Mouse (Mus musculus): ENCODE data around the gene Nr1d2. TPM values are rescaled to one million over a fixed set of nuclear protein-coding genes. Genes with fewer than 3 reads are reported as not detected.

Gene Nr1d2
- total and polyA plus RNA-seq, 3 experiments: 4.5 to 8.4 (median 6.8) TPM

DNA sequence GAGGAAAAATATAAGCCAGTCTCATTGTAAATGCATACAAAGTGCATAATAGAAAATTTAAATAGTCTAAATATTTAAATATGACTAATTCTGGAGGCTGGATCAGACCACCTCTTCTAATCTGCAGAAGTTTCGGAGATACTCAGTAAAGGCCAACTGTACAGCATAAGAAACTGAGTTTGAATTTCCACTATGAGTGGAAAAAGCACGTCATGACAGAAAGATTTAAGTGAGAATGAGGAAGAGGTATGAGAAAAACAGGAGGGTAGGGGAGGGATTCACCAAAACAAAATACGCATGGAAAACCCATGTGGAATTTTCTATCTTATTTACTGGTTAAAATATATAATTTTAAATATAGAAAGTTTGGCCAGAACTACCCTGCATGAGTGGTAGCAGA is 71.3 kb downstream of the Nr1d2 start:
- TF ChIP-seq EP300 (IDR thresholded peaks at IDR 0.05; ENCODE audit: low read length): peak; percentile 54; the same call in 1 of the 2 replicates
- TF ChIP-seq PAX5 (IDR thresholded peaks at IDR 0.05; ENCODE audit: low read length): no peak
- peak; percentile 73 for TF ChIP-seq JUND (conservative IDR thresholded peaks at IDR 0.05; ENCODE audit: low read depth, low read length)
- TF ChIP-seq ZC3H11A (IDR thresholded peaks at IDR 0.05; ENCODE audit: low read depth, low read length): no peak
- no peak for TF ChIP-seq SMC3 (IDR thresholded peaks at IDR 0.05; ENCODE audit: low read depth, low read length)
- TF ChIP-seq JUN (IDR thresholded peaks at IDR 0.05; ENCODE audit: insufficient read depth, low read depth, low read length): peak; percentile 72; the same call in 1 of the 2 replicates
- peak; percentile 26; the same call in 1 of the 2 replicates for TF ChIP-seq ETS1 (conservative IDR thresholded peaks at IDR 0.05; ENCODE audit: low read depth, low read length)
- TF ChIP-seq USF1 (IDR thresholded peaks at IDR 0.05; ENCODE audit: low read depth, low read length): no peak
- TF ChIP-seq MAX (IDR thresholded peaks at IDR 0.05; ENCODE audit: low read length): no peak
- TF ChIP-seq HCFC1 (IDR thresholded peaks at IDR 0.05; ENCODE audit: low read depth, low read length): no peak
- no peak for TF ChIP-seq CTCF (conservative IDR thresholded peaks at IDR 0.05 in 1 of 2, IDR thresholded peaks at IDR 0.05 in 1 of 2; ENCODE audit: low read depth in 2 of 2, low read length in 2 of 2)
- no peaks in the 10 kb centered on the region for H3K79me2 ChIP-seq (replicated peaks; ENCODE audit: control insufficient read depth, extremely low read depth, insufficient read depth, poor library complexity, severe bottlenecking)
- no peak overlapping the region for H3K9ac ChIP-seq (ENCODE audit: insufficient read depth, low read depth)
- H3K36me3 ChIP-seq (replicated peaks in 1 of 2; ENCODE audit: control insufficient read depth in 1 of 2, insufficient read depth in 1 of 2, low read length in 1 of 2): no peaks in the 10 kb centered on the region
- no peaks in the 10 kb centered on the region for H3K9me3 ChIP-seq (replicated peaks; ENCODE audit: low read length)
- dilution Hi-C loops (cut with MboI; ENCODE audit: extremely low pct_ligation_motif_present, extremely low pct_unique_long_range_greater_than_20kb, low sequenced_read_pairs): no loop called here
- H3K27ac ChIP-seq (ENCODE audit: insufficient read depth, low read depth): no peak overlapping the region
- H3K4me3 ChIP-seq (replicated peaks in 1 of 3; ENCODE audit: low read depth in 2 of 3, low read length in 2 of 3, poor library complexity in 1 of 3): no peak overlapping the region
- H3K4me1 ChIP-seq (ENCODE audit: control insufficient read depth in 1 of 2, insufficient read depth in 2 of 2): no peaks in the 10 kb centered on the region
- no peak overlapping the region for H3K4me2 ChIP-seq (ENCODE audit: insufficient read depth, low read depth, poor library complexity, severe bottlenecking)
- no peaks in the 10 kb centered on the region for H3K27me3 ChIP-seq (replicated peaks)
- DNase-seq (ENCODE audit: extremely low read depth): peak; percentile 45
- in situ Hi-C loops (cut with MboI; ENCODE audit: low pct_ligation_motif_present, low pct_unique_long_range_greater_than_20kb, low sequenced_read_pairs): loop anchor here (25.0 kb wide), 1 partner anchor 205 kb away; no protein-coding TSS in a partner anchor

DNA sequence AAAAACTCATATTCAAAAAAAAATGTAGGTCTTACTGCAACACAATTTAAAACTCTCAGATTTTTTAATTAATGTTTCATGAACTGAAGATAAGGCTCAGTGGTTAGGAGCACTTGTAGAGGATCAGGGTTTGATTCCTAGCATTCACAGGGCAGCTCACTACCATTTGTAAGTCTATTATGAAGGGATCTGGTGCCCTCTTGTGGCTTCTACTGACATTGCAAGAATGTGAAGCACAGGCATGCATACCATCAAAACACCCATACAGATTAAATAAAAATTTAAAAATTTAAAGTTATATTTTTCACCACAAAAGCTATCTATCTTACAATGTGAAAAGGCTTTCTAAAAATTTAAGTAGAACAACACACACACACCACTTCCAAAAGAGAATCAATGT is 71.9 kb downstream of the Nr1d2 start:
- H3K4me2 ChIP-seq (ENCODE audit: insufficient read depth, low read depth, poor library complexity, severe bottlenecking): no peak overlapping the region
- H3K36me3 ChIP-seq (replicated peaks in 1 of 2; ENCODE audit: control insufficient read depth in 1 of 2, insufficient read depth in 1 of 2, low read length in 1 of 2): no peaks in the 10 kb centered on the region
- H3K9ac ChIP-seq (ENCODE audit: insufficient read depth, low read depth): no peak overlapping the region
- TF ChIP-seq CTCF (conservative IDR thresholded peaks at IDR 0.05 in 1 of 2, IDR thresholded peaks at IDR 0.05 in 1 of 2; ENCODE audit: low read depth in 2 of 2, low read length in 2 of 2) (peak; percentile 39 to 74; a peak in 3 of 4 replicates), HCFC1 (IDR thresholded peaks at IDR 0.05; ENCODE audit: low read depth, low read length) (no peak), MAZ (IDR thresholded peaks at IDR 0.05; ENCODE audit: low read depth, low read length) (no peak), SMC3 (IDR thresholded peaks at IDR 0.05; ENCODE audit: low read depth, low read length) (peak; percentile 55), RAD21 (IDR thresholded peaks at IDR 0.05; ENCODE audit: low read depth, low read length) (peak; percentile 78), EP300 (IDR thresholded peaks at IDR 0.05; ENCODE audit: low read length) (no peak), NELFE (IDR thresholded peaks at IDR 0.05; ENCODE audit: low read depth, low read length) (no peak), POLR2AphosphoS2 (IDR thresholded peaks at IDR 0.05; ENCODE audit: low read depth, low read length) (no peak)
- H3K9me3 ChIP-seq (replicated peaks; ENCODE audit: low read length): no peaks in the 10 kb centered on the region
- no peak overlapping the region for H3K27ac ChIP-seq (ENCODE audit: insufficient read depth, low read depth)
- no peaks in the 10 kb centered on the region for H3K79me2 ChIP-seq (replicated peaks; ENCODE audit: control insufficient read depth, extremely low read depth, insufficient read depth, poor library complexity, severe bottlenecking)
- H3K4me3 ChIP-seq (replicated peaks in 1 of 3; ENCODE audit: low read depth in 2 of 3, low read length in 2 of 3, poor library complexity in 1 of 3): no peak overlapping the region
- no peaks in the 10 kb centered on the region for H3K4me1 ChIP-seq (ENCODE audit: control insufficient read depth in 1 of 2, insufficient read depth in 2 of 2)
- DNase-seq (ENCODE audit: extremely low read depth): peak; percentile 56
- H3K27me3 ChIP-seq (replicated peaks): no peaks in the 10 kb centered on the region
- dilution Hi-C loops (cut with MboI; ENCODE audit: extremely low pct_ligation_motif_present, extremely low pct_unique_long_range_greater_than_20kb, low sequenced_read_pairs): no loop called here
- in situ Hi-C loops (cut with MboI; ENCODE audit: low pct_ligation_motif_present, low pct_unique_long_range_greater_than_20kb, low sequenced_read_pairs): loop anchor here (25.0 kb wide), 1 partner anchor 205 kb away; no protein-coding TSS in a partner anchor

Other genes starting within 250 kb of the Nr1d2 start
- gene Nkiras1, start 32.0 kb upstream of the Nr1d2 start, total RNA-seq (2012; rRNA removed): 5.5 and 6.6 TPM in 2 replicates
- 9.2 and 10.7 TPM in 2 replicates for gene Nkiras1, start 32.0 kb upstream of the Nr1d2 start, total RNA-seq (2014; rRNA removed)
- gene Nkiras1, start 32.0 kb upstream of the Nr1d2 start, polyA plus RNA-seq (2012; ENCODE audit: insufficient read length, low read depth): 9.8 and 12.5 TPM in 2 replicates
- 2,059 and 2,113 TPM in 2 replicates for gene Rpl15, start 32.3 kb upstream of the Nr1d2 start, total RNA-seq (2012; rRNA removed)
- gene Rpl15, start 32.3 kb upstream of the Nr1d2 start, total RNA-seq (2014; rRNA removed): 2,291 and 2,467 TPM in 2 replicates
- gene Rpl15, start 32.3 kb upstream of the Nr1d2 start, polyA plus RNA-seq (2012; ENCODE audit: insufficient read length, low read depth): 753 and 1,059 TPM in 2 replicates
- gene Ube2e1, start 92.7 kb upstream of the Nr1d2 start, total RNA-seq (2012; rRNA removed): 28.1 and 32.9 TPM in 2 replicates
- gene Ube2e1, start 92.7 kb upstream of the Nr1d2 start, total RNA-seq (2014; rRNA removed): 178 and 183 TPM in 2 replicates
- 167 and 202 TPM in 2 replicates for gene Ube2e1, start 92.7 kb upstream of the Nr1d2 start, polyA plus RNA-seq (2012; ENCODE audit: insufficient read length, low read depth)

Measured in CH12.LX (cell line).